Mouse (Mus musculus) forebrain, postnatal 0 days (tissue): Measurements from ENCODE around the gene Slc39a3. TPM values are rescaled to one million over a fixed set of nuclear protein-coding genes. Genes with fewer than 3 reads are reported as not detected.
"Not testable (repeated sequence)": the region's sequence is repeated elsewhere in the genome, so short reads cannot be mapped to it uniquely, and the experiment has no call there.

Experiments used
- ATAC-seq: fragments of 200-750 bp; cut with Nextera tagmentation; 2 replicates; pipeline ENCODE4 v1.8.0; 2017; ENCODE audit warnings: mild to moderate bottlenecking, moderate library complexity
- DNase-seq: peaks from one replicate; pipeline ENCODE4 v3.0.0-alpha.2; 2015
- H3K27ac ChIP-seq: fragments of 300-500 bp; sonication (generic); 2 replicates; pipeline ENCODE4 v1.5.1; 2014; ENCODE audit warnings: low read depth, mild to moderate bottlenecking, antibody characterized with exemption, low read length, moderate library complexity, mixed read lengths
- H3K27me3 ChIP-seq: fragments of 300-500 bp; sonication (generic); 2 replicates; pipeline ENCODE4 v1.6.1; 2014; ENCODE audit warnings: mild to moderate bottlenecking, low read length, mixed read lengths; ENCODE audit not compliant: insufficient read depth
- H3K36me3 ChIP-seq: fragments of 300-500 bp; sonication (generic); 2 replicates; pipeline ENCODE4 v1.6.1; 2014; ENCODE audit warnings: mild to moderate bottlenecking, moderate library complexity; ENCODE audit not compliant: insufficient read depth
- H3K4me1 ChIP-seq: fragments of 300-500 bp; sonication (generic); 2 replicates; pipeline ENCODE4 v1.6.1; 2014; ENCODE audit warnings: antibody characterized with exemption; ENCODE audit not compliant: insufficient read depth
- H3K4me2 ChIP-seq: fragments of 300-500 bp; sonication (generic); 2 replicates; pipeline ENCODE4 v1.6.1; 2014; ENCODE audit warnings: low read depth, mild to moderate bottlenecking, moderate library complexity
- H3K4me3 ChIP-seq: fragments of 300-500 bp; sonication (generic); 2 replicates; pipeline ENCODE4 v1.5.1; 2014; ENCODE audit warnings: low read depth, low read length, mixed read lengths
- H3K9ac ChIP-seq: fragments of 300-500 bp; sonication (generic); 2 replicates; pipeline ENCODE4 v1.6.1; 2014; ENCODE audit warnings: mild to moderate bottlenecking
- H3K9me3 ChIP-seq: fragments of 300-500 bp; sonication (generic); 2 replicates; pipeline ENCODE4 v1.6.1; 2016; ENCODE audit warnings: low read length
- CTCF ChIP-seq: sonication (generic); IDR thresholded peaks from 2 replicates; pipeline ENCODE4 v1.5.1; 2016; ENCODE audit warnings: antibody characterized with exemption, control low read depth, low read depth
- WGBS: fragments of 180-500 bp; shearing (Covaris S2); extraction: QIAGEN DNeasy Blood & Tissue Kit; methylation state at CpG from one replicate; pipeline ENCODE4 v1.1.7; 2014; 5-methylcytosine and 5-hydroxymethylcytosine counted together
- polyA plus RNA-seq: library from polyadenylated mRNA; unstranded; fragments of >200 nt; fragmentation: Nextera tagmentation; extraction: Ambion mirVana; gene quantifications from 2 replicates; pipeline ENCODE4 v1.2.1, GENCODE M21; 2015
- total RNA-seq: library from RNA; depleted of rRNA; stranded (reverse); fragments of >200 nt; gene quantifications from 2 replicates; pipeline ENCODE4 v1.2.3, GENCODE M21; 2014

Gene Slc39a3
- total and polyA plus RNA-seq, 2 experiments from 2014 or later = 45.2 to 104 TPM

DNA sequence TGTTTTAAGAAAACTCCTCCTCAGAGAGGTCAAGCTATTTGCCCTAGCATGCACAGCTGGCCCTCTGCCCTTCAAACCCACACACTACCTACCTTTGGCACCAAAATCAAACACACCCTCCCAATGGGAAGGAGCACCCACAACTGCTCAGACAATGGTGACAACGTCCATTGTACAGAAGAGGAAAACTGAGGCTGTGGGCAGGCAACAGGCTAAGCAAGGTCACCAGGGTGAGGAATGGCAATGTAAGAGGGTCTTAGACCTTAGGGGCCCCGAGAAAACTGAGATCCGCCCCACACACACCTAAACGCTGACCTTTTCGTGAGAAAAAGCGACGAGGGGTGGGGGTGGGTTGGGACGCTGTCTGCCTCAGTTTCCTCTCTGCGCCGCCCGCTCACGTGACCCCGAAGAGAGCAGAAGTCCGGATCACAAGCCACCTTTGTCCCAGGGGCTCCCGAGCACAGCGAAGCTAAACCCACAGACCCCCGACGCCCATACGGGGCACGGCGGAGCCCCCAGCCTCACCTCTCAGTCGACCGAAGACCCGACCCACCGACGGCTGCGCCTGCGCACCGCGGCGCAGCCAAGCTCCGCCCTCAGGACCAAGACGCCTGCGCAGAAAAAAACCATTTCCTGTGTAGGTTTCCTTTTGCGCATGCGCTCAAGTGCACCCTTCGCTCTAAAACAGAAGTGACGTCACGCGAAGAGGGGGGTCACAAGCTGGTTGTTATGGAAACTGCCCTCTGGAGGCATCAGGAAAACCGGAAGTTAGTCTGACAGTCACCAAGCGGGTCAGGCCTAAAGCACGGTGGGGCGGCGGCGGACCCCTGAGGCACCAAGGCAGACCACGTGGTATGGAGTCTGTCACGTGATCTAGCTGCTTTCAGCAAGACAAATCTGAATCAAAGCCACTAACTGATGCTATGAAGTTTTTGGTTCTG is 22.6 kb upstream of the Slc39a3 start, which contains the start of gene Sgta:
Sgta (minus strand) TSS at position 579 of the 941 bp plus-strand sequence.
- Histone ChIP-seq H3K9me3 (no peaks in the 10 kb centered on the region), H3K36me3 (no peaks in the 10 kb centered on the region), H3K4me2 (peak within 1 kb of the TSS; percentile 85), H3K4me1 (peaks cover 8% of the 10 kb centered on the region), H3K9ac (peak within 1 kb of the TSS; percentile 78), H3K27ac (peak within 1 kb of the TSS; percentile 77), H3K4me3 (peak within 1 kb of the TSS; percentile 76), H3K27me3 (no peaks in the 10 kb centered on the region)
- whole genome bisulfite sequencing = under 1% methylated on average over 48 of the region's 48 CpGs
- TF ChIP-seq CTCF = 0 out of 2 replicates have a peak, but pooled peaks have one; percentile 2
- ATAC-seq = peak; percentile 98
- peak; percentile 100 for DNase-seq

DNA sequence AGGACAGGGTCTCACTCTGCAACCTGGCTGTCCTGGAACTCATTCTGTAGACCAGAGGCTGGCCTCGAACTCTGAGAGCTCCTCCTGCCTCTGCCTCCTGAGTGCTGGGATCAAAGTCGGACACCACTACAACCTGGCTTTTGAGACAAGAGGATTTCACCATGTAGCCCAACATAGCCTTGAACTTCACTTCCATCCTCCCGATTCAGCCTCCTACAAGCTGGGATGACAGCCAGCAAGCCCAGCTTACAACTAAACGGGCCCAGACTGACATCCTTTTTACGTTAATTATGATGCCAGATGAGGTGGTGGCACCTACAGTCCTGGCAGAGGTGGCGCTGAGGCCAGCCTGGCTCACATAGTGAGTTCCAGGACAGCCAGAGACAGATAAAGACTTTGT is 21.7 kb upstream of the Slc39a3 start:
- no peaks in the 10 kb centered on the region for H3K27me3 ChIP-seq
- WGBS = 90% methylated on average over 6 of the region's 6 CpGs
- H3K27ac ChIP-seq = no peak overlapping the region
- H3K4me3 ChIP-seq = peak overlapping the region; percentile 76; the same call in 1 of the 2 replicates
- 0 out of 2 replicates have a peak overlapping the region, but pooled peaks have one; percentile 78 for H3K9ac ChIP-seq
- no peaks in the 10 kb centered on the region for H3K9me3 ChIP-seq
- DNase-seq (no peak), ATAC-seq (no peak)
- H3K4me1 ChIP-seq = peaks cover 8% of the 10 kb centered on the region
- H3K36me3 ChIP-seq = no peaks in the 10 kb centered on the region
- TF ChIP-seq CTCF = no peak
- peak overlapping the region; percentile 85 for H3K4me2 ChIP-seq

DNA sequence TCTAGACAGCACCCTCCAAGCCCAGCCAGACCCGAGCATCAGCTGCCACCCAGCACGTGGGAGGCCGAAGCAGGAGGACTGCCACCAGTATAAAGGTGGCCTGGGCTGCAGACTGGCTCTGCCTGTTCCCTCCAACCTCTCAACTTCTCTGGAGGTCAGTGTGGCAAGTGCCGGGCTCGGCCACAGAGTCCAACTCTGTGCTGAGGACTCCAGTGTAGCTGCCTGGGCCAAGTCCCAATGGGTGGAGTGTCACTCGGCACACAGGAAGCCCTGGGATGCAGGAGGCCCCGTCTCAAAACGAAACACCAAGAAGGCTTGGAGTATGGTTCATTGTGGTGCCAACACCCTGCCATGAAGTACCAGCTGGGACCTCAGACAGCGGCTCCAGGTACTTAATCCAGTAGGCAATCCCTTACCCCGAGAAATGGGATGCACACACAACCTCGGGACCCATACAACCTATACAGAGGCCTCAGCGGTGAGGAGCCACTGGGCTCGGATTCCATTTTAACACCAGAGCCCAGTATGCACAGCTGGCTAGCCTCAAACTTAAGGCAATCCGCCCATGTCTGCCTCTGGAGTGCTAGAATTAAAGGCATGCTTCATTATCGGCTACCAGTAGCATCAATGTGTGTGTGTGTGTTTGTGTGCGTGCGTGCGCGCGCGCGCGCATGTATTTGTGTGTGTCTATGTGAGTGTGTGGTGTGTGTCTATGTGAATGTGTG is 20.3 kb upstream of the Slc39a3 start:
- no peak overlapping the region for H3K27ac ChIP-seq
- H3K9me3 ChIP-seq = no peaks in the 10 kb centered on the region
- H3K9ac ChIP-seq = no peak overlapping the region
- no peaks in the 10 kb centered on the region for H3K27me3 ChIP-seq
- peaks cover 6% of the 10 kb centered on the region; the same call in 1 of the 2 replicates for H3K36me3 ChIP-seq
- H3K4me2 ChIP-seq = no peak overlapping the region
- H3K4me1 ChIP-seq = peaks cover 8% of the 10 kb centered on the region
- no peak overlapping the region for H3K4me3 ChIP-seq
- no peak for DNase-seq
- ATAC-seq = no peak
- TF ChIP-seq CTCF = no peak
- 93% methylated on average over 23 of the region's 23 CpGs for WGBS

DNA sequence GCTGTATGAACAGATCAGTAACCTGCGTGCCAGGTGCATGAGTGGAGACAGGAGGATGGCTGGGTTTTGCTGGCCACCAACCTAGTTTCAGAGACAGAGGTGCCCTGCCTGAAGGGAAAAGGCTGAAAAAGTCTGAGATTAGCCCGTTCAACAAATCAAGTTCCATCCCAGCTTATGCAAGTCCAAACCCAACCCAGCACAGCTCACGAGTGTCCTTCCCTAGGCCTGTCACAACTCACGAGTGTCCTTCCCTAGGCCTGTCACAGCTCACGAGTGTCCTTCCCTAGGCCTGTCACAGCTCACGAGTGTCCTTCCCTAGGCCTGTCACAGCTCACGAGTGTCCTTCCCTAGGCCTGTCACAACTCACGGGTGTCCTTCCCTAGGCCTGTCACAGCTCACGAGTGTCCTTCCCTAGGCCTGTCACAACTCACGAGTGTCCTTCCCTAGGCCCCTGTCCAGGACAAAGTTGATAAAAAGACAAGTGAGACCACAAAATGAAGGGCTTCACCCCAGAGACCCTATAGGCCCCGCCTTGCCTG is 18.6 kb upstream of the Slc39a3 start:
- H3K9me3 ChIP-seq, H3K4me1 ChIP-seq, H3K9ac ChIP-seq, DNase-seq, H3K4me3 ChIP-seq, H3K4me2 ChIP-seq, H3K27me3 ChIP-seq, ATAC-seq, H3K27ac ChIP-seq: not testable (repeated sequence)
- H3K36me3 ChIP-seq = peaks cover 23% of the 10 kb centered on the region
- 84% methylated on average over 11 of the region's 11 CpGs for WGBS

DNA sequence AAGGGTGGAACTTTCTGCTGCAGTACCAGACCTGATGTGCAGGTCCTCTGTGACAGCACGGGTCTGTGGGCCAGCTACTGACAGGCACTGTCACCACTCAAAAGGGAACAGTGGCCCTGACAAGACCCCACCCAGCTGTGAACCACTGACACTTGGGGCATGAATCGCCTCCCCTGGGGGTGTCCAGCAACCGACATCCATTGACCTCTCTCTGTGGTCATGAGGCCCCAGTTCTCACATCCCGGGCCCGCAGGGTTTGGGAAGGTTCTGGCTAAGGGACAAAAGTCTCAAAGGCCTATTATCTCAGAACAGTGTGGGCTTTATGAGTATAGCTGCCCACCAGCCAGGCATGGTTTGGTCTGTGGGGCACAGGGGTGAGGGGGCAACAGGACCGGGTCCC is 17.9 kb upstream of the Slc39a3 start:
- no peak for TF ChIP-seq CTCF
- ATAC-seq (no peak), DNase-seq (no peak)
- no peak overlapping the region for H3K9ac ChIP-seq
- H3K9me3 ChIP-seq = no peaks in the 10 kb centered on the region
- peaks cover 29% of the 10 kb centered on the region for H3K36me3 ChIP-seq
- WGBS = 82% methylated on average over 6 of the region's 6 CpGs
- no peak overlapping the region for H3K4me3 ChIP-seq
- H3K27me3 ChIP-seq = no peaks in the 10 kb centered on the region
- H3K4me1 ChIP-seq = peaks cover 8% of the 10 kb centered on the region
- no peak overlapping the region for H3K27ac ChIP-seq
- H3K4me2 ChIP-seq = no peak overlapping the region

DNA sequence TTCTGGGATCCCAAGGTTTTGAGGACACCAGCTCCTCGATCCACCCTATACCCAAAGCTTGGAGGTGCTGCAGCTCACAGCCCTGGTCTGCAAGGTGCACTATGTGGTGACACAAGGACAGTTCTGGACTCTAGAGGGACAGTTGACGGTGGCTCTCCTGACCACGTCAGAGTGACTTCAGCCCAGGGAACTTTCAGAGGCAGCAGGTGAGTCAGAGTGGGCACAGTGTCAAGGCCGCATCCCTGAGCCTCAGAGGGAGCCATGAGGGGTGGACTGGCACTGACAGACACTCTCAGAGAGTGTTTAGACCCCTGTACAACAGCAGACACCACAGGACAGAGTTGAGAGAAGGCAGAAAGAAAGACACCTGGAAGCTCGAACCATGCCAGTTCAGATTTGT is 15.4 kb upstream of the Slc39a3 start:
- H3K9me3 ChIP-seq = no peaks in the 10 kb centered on the region
- H3K9ac ChIP-seq = no peak overlapping the region
- no peak overlapping the region for H3K4me3 ChIP-seq
- no peaks in the 10 kb centered on the region for H3K27me3 ChIP-seq
- H3K27ac ChIP-seq = no peak overlapping the region
- H3K36me3 ChIP-seq = peaks cover 55% of the 10 kb centered on the region
- no peak overlapping the region for H3K4me2 ChIP-seq
- DNase-seq (no peak), ATAC-seq (no peak)
- no peak for TF ChIP-seq CTCF
- 95% methylated on average over 5 of the region's 5 CpGs for WGBS
- H3K4me1 ChIP-seq = no peaks in the 10 kb centered on the region

DNA sequence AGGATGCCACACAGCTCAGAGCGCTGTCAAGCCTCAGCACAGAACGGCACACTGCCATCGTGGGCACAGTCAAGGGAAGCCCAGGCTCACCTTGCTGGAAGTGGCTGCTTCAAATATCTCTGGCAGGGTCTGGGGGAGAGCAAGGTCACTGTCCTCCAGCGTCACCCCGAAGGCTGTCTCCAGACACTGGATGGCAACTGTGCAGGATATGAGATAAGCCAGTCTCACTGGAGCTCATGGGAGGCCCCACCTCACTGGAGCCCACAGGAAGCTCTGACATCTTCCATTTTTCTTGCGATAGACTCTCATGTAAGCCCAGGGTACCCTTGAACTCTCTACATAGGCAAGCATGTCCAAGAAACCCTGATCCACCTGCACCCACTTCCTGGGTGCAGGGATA is 13.9 kb upstream of the Slc39a3 start:
- Histone ChIP-seq H3K27me3 (no peaks in the 10 kb centered on the region), H3K4me3 (no peak overlapping the region), H3K36me3 (peaks cover 69% of the 10 kb centered on the region), H3K9ac (no peak overlapping the region), H3K4me2 (no peak overlapping the region), H3K4me1 (no peaks in the 10 kb centered on the region), H3K9me3 (no peaks in the 10 kb centered on the region), H3K27ac (no peak overlapping the region)
- TF ChIP-seq CTCF = no peak
- ATAC-seq (no peak), DNase-seq (no peak)
- WGBS = 96% methylated on average over 6 of the region's 6 CpGs
